Mouse (Mus musculus): ENCODE data around the gene Zfp618.

Zfp618 gene

DNA sequence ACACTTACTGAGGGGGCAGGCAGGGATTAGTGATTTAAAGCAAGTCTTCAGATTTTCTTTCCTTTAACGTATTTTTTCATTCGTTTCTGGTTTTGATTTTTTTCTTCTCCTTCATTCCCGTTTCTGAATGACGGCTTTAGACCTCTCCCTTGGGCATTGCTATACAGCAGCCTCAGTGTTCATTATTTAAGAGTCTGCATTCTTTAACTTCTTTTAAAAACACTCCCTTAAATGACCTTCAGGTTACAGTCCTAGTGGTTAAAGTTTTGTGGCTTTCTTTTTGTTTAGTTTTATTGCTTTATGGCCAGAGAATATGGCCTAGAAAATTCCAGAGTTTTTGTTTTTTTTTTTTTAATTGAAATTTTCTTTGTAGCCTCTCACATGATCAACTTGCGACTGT lies 64.8 kb downstream of the Zfp618 start:
- no peak for DNase-seq (ENCODE audit: low read depth, low spot score)

DNA sequence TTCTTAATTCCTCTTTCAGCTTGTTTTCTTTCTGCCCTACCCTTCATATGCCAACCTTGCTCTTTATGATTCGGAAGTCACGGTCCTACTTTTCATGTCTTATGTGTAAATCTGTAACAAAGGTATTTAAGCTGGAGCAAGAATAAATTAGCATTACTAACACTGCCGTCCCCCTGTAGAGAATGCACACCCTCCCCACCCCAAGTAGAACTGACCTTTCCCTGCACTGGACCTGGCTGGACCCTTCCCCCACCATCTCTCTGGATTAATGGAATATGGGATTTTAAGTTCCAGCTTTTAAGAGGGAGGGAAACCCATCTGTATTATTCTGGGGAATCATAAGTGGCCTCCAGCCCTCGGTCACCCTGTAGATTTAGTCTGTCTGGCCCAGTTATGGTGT lies 65.9 kb downstream of the Zfp618 start:
- no peak for DNase-seq (ENCODE audit: low read depth, low spot score)

- DNase-seq (ENCODE audit: low read depth, low spot score), result no peak
Observed at GRCm38 (mm10) chr4:63032581-63033006, 67.2 kb downstream of the Zfp618 start.

- no peak for DNase-seq (ENCODE audit: low read depth, low spot score)
Observed at GRCm38 (mm10) chr4:63033724-63034123, 68.4 kb downstream of the Zfp618 start.

GRCm38 (mm10) chr4:63035991-63036390 lies 70.6 kb downstream of the Zfp618 start:
- DNase-seq (ENCODE audit: low read depth, low spot score), result no peak

DNA sequence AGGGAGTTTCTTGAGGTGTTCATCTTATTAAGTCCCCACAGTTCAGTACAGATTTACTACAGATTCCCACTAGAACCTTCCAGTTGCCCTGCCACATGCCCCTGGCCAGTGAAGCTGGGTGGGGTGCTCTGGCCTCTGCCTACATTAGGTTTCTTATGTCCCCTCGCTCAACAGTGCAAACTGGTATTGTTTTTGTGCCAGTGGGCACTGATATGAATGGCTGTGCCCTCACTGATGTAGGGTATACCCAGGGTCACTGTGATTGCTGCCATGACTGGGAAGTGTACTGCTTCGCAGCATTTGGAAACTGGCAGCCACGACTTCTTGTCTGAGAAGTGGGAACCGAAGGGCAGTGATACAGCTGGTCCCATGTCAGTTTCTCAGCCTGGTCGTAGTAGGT lies 71.4 kb downstream of the Zfp618 start:
- no peak for DNase-seq (ENCODE audit: low read depth, low spot score)

DNA sequence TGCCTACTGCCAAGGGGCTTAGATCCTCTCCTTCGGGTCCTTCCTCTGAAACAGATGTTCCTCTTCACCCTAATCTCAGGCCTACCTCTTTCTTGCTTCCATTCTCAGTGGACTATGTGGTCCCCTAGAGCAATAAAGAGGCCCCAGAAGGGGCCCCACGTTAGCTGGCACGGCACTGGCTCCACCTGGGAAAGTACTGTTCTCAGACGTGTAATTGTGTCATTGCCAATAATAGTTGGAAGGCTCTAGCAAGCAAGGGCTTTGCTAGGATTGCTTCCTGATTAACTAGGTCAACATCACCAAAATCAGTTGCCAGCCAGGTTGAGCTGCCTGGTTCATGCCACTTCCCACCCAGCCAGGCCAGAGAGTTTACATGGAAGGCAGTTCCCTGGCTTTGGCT lies 72.2 kb downstream of the Zfp618 start:
- DNase-seq (ENCODE audit: low read depth, low spot score), result no peak

DNA sequence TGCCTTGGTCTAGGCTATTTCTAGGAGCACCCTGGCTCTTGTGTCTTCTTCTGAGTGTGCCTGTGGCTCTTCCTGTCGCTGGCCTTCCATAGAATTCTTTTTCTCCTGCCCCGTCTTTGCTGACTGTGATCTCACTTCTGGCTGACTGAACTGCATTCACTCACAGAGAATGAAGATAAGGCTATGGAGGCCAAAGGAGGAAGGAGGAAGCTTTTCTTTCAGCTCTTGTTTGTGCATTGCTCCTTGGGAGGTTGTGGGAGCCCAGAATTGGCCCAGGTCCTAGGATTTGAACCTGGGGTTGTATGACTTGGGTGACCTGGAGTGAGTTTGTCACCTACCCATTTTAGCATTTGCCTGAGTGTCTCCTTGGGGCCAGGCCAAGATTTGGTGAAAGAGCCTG lies 72.9 kb downstream of the Zfp618 start:
- DNase-seq (ENCODE audit: low read depth, low spot score), result no peak

DNA sequence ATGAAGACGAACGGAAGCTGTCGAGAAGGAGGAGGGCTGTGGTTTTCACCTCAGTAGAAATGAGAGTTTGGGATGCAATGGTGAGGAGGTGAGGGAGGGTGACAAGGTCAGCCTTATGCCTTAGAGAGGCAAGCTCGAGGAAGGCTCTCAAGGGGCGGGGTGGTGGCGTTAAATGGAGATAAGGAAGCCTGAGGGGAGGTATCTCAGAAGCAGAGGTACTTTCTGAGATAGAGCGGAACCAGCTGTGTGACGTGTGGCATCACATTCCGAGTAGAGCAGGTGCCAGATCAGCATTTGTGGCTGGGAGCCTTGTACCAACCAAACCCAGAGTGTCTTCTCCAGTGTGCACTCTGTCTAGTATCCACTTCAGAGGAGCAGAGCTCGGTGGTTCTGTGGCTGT lies 73.6 kb downstream of the Zfp618 start:
- no peak for DNase-seq (ENCODE audit: low read depth, low spot score)

DNA sequence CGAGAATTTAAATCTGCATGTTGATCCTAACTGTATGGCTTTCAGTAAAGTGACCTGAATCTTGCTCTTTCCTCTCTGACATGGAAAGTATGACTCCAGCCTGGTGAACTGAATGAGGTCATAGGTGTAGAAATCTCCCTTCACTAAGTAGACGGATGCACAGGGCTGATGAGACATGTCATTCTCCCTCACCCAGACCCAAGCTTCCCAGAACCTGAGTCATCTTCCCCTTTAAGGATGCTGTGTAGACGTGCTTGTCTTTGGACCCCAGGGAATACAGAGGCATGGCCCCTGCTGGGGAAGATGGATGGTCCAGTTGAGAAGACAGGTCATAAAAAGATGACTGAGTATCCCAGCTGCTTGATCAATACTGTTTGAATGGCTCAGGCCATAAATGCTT lies 83.2 kb downstream of the Zfp618 start:
- no peak for DNase-seq (ENCODE audit: low read depth, low spot score)

DNA sequence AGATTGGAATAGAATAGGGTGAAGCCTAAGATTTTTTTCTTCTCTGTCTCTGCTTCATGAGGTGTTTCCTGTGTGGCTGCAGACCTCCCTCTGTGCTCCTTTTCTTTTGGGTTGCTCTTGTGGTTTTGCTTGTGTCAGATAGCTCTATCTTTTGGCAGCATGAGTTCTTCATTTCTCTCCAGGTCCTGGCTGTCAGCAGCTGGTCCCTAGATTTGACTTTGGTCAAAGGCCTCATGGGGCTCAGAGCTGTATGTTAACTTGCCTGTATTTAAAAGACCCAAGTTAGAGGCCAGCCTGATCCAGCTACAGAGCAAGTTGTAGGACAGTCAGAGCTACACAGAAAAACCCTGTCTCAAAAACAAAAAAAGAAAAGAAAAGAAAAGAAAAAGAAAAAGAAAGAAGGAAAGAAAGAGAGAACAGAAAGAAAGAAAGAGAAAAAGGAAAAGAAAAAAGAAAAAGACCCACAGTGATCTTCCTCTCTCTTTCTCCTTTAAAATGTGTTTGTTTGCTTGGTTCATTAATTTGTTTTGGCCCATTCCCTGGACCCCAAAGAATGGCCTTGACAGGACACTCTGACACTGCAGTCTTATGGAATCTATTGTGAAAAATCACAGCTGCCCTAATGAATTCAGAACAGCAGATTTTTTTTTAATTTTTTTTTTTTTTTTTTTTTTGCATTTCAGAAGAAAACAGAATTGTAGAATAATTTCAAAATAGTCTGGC lies 84.4 kb downstream of the Zfp618 start:
- DNase-seq (ENCODE audit: low read depth, low spot score), result no peak

DNA sequence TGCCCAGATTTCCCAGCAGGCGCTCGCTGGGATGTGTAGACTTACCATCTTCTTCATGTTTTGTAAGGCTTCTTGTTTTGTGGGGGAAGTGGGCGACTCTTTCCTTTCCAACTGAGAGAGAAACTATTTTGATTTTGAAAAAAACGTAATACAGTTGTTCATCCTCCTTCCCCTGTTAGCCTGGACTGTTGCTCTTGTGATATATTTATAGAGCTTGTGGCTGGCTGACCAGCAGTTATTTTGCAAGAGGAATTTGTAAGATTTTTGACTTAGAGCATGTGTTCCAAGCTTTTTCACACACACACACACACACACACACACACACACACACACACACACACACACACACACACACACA lies 84.9 kb downstream of the Zfp618 start:
- DNase-seq (ENCODE audit: low read depth, low spot score), result no peak

- DNase-seq (ENCODE audit: low read depth, low spot score), result no peak
Observed at GRCm38 (mm10) chr4:63050949-63051348, 85.6 kb downstream of the Zfp618 start.

- no peak for DNase-seq (ENCODE audit: low read depth, low spot score)
Observed at GRCm38 (mm10) chr4:63051940-63052661, 86.7 kb downstream of the Zfp618 start.

GRCm38 (mm10) chr4:63052662-63053033 lies 87.3 kb downstream of the Zfp618 start:
- DNase-seq (ENCODE audit: low read depth, low spot score), result no peak

- DNase-seq (ENCODE audit: low read depth, low spot score), result no peak
Observed at GRCm38 (mm10) chr4:63055216-63055745, 89.9 kb downstream of the Zfp618 start.

GRCm38 (mm10) chr4:63056641-63057415 lies 91.5 kb downstream of the Zfp618 start:
- DNase-seq (ENCODE audit: low read depth, low spot score), result no peak

- no peak for DNase-seq (ENCODE audit: low read depth, low spot score)
Observed at GRCm38 (mm10) chr4:63057581-63057980, 92.2 kb downstream of the Zfp618 start.

DNA sequence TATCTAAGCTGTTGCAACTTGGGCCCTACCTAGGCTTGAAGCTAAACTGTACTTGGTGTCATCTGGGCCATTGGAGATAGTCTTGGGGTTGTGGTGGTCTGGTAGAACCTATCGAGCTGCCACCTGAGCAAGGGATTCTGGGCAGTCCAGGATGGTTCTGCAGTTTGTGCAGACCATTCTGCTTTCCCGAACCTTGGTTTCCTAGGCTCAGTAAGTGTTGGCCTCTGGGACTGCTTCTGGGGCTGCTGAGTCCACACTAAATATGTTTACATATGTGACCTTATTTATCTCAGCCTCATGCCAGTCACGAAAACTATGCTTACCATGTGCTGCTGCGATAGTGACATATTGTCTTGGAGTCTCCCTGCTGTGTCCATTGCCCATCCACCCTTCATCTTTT lies 93.3 kb downstream of the Zfp618 start:
- DNase-seq (ENCODE audit: low read depth, low spot score), result no peak

DNA sequence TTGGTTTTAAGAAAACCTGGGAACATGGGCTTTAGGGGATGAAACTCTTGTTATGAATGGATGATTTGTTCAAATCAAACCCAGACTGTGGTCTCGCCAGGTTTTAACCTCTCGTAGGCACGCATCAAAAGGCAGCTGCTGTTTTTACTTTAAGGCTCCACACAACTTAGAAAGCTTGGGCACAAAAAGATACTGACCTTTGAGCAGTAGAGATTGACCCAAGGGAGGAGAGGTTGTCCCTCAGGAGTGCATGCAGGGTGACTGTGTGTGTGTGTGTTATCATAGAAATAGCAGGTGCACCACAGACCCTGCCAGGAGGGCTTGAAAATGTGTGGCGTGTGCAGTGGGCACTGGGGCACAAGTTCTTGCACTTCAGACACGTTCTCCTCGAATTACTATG lies 95.0 kb downstream of the Zfp618 start:
- no peak for DNase-seq (ENCODE audit: low read depth, low spot score)

DNA sequence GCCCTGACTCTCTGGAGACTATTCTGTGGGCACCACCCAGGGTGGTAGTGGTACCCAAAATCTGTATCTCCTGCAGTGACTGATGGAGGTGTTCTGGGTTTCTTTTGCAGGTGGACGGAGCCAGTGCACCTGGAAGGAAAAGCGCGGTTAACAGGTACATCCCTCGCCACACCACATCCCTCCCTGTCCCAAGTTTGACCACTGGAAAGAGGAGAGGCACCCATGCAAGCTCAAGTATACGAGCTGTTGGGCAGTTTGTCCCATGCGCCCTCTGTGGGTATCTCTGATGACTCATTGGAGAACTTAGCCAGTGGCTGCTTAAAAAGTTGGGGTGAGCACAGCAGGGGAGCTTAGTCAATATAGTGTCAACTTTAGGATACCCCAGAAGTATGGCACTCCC lies 96.0 kb downstream of the Zfp618 start:
- no peak for DNase-seq (ENCODE audit: low read depth, low spot score)

- DNase-seq (ENCODE audit: low read depth, low spot score), result no peak
Observed at GRCm38 (mm10) chr4:63063360-63063759, 98.0 kb downstream of the Zfp618 start.
